Mouse (Mus musculus) 416B (cell line): ENCODE results near the gene 2210408I21Rik.
"Not testable (repeated sequence)": the region's sequence is repeated elsewhere in the genome, so short reads cannot be mapped to it uniquely, and the experiment has no call there.

Experiments used
- DNase-seq: peaks from one replicate; pipeline ENCODE4 v3.0.0; 2011; ENCODE audit warnings: low read depth

2210408I21Rik gene

DNA sequence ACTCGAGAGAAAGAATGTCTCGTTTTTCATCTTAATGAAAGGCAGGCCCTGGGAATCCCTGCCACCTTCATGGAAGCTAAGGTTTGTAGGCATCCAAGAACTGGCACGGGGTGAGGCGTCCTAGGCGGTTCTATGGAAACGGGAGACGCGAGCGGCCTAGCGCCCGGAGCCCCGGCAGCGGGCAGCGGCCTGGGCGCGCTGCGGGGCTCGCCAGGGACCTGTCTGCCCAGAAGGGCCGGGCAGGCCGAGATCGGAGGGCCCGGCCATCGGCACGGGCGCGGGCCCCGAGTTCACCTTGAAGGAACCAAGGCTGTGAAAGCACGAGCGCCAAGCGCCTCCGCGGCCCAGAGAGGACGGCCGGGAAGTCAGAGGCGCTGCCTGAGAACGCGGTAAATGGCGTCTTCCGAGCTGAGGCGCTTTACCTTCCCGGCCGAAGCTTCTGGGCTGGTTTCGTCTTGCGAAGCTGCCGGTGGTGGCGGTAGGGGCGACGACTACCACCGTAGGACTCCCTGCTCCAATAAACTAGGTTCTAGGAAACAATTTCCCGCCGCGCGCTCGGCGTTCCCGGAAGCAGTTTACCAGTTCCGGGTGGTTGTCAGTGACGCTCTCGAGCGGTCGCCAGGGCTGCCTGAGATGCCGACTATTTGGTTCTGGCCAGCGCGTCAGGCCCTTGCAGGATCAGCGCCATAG is at the start of gene 2210408I21Rik, which contains the start of gene Slf1:
TSS of gene 2210408I21Rik (plus strand) at position 610 of the 690 bp plus-strand sequence.
TSS of gene Slf1 (minus strand) at position 543 of the 690 bp plus-strand sequence.
- DNase-seq = peak; percentile 87

DNA sequence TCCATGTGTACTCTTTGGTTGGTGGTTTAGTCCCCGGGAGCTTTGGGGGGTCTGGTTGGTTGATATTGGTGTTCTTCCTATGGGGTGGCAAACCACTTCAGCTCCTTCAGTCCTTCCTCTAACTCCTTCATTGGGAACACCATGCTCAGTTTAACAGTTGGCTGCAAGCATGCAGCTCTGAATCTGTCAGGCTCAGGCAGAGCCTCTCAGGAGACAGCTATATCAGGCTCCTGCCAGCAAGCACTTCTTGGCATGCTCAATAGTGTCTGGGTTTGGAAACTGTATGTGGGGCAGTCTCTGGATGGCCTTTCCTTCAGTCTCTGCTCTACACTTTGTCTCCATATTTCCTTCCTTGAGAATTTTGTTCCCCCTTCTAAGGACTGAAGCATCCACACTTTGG is 42.5 kb upstream of the 2210408I21Rik start:
- DNase-seq = not testable (repeated sequence)

DNA sequence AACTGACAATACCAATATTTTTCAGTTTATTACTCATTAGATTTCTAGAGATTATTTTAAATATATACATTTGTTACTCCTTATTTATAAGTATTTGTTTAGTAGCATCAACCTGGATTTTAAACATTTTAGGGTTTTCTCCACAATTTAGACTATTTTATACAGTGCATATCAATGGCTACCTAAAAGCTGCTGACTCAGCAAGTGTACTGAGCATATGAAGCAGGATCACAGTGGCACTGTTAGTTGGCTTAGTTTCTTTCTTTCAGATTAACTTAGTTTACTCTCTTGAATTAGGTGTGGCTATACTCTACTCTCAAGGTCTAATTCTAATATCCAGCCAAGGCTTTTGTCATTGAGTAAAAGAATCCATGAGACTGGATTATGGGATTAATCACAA is 27.6 kb upstream of the 2210408I21Rik start:
- no peak for DNase-seq

DNA sequence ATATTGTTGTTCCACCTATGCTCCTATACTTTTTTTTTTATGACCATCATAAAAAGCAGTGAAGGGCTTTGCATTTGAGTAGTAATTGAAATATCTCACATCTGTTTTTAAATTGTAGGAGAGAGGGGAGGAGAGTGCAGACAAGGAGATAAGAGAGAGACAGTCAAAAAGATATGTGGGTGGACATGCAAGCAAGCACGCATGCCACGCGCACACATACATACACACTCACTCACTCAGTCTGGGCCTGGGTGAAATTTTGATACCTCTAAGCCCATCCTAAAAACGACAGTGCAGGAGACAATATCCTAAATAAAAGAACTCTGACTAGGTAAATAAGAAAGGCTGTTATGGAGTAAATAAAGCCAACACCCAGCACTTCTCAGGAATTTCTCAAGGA is 16.6 kb upstream of the 2210408I21Rik start:
- no peak for DNase-seq

DNA sequence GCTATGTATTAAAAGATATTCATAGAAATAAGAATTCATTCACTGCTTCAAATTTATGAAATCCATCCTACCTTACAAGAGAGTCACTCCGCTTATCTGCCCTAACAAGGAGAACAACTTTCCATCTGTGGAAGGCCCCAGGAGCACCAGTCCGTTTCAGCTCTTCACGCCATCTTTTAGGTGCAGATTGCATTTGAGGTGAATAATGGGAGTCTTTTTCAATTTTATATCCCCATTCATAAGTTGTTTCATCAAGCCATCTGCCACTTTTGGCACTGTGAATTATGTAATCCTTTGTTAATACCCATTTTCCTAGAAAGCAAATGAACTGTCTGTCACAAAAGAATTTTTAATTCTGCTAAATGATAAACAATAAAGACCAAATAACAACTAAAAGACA is 10.2 kb upstream of the 2210408I21Rik start:
- no peak for DNase-seq

DNA sequence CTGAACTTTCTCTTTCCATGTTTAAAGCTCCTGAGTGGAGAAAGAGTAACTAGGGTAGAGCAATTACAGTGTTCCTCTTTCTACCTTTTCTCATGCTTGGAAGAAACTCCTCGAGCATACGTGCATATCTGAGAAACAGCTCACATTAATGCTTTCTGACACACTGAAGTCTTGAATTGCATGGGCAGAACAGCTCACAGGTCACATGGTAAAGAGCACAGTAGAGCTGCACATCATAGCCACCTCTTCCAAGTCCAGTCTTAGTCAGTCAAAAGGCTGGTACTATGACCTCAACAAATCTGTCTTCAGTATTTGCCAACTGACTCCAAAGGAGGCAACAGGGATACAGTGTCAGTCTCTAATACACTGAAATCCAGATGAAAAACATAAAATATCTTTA is 7.1 kb upstream of the 2210408I21Rik start:
- DNase-seq = peak; percentile 56

DNA sequence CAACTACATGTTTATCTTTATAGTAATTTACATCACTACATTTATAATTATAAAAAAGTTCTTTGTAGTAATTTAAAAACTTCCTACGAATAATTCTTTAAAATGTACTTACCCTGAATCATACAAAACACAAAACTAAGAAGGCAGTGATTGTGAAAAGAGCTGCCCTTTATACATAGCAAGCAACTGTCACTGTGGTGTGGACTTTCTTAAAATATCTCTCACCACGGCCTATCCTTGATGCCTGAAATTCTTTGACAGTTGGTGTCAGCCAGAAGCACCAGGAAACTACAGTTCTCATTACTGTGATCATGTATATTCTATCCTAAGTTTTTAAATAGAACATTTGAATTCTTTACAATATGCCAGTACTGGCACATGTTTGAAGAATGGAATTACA is 4.2 kb upstream of the 2210408I21Rik start:
- peak; percentile 48 for DNase-seq

DNA sequence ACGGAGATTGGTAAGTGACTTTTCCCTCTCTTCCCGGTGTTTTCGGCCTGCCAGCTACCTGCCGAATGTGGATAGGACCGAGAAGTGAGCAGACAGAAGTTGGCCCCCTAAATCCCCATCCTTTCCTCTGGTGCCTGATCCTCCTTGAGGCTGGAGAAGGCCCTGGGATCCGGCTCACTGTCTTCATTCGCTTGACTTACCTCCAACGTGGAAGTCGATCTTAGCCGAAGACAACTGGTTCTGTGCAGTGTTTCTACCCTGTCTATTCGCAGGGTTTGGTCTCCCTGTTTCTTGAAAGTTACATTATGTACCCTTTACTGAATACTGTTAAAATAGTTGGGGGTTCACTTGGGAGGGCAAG is 261 bp downstream of the 2210408I21Rik start:
- DNase-seq = no peak

DNA sequence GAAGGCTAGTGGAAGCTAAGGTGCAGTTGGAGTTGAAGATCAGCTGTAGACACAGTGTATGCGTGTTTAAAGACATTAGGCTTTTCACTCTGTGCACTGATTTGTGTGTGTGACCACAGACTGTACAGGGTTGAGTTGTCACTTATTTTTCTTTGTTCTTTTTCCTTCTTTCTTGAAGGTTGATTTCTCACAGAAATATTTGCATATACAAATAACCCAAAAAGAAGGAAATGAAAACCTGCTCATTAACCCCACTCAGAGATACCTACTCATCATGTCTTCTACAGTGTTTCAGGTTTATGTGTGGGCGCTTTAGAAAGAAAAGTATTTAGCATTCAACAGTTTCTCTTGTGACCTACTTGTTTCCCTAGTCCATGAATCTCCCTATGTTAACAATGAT is 5.5 kb downstream of the 2210408I21Rik start:
- DNase-seq = no peak

DNA sequence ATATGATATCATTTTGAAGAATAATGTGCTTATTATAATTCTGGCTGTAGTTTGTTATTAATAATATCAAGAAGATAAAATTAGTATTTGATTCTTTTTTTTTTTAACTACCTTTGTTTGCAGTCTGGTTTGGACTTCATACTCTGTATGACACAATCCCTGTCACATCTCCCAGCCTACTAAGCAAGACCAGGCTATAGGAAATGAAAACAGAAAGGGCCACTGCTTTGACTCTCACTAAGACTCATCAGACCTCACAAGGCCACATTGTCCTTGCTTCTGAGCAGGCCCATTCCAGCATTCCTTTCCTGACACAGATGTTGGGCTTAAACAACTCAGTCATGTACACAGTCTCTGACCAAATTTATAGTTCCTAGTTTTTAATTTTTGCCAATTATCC is 42.6 kb downstream of the 2210408I21Rik start:
- no peak for DNase-seq

DNA sequence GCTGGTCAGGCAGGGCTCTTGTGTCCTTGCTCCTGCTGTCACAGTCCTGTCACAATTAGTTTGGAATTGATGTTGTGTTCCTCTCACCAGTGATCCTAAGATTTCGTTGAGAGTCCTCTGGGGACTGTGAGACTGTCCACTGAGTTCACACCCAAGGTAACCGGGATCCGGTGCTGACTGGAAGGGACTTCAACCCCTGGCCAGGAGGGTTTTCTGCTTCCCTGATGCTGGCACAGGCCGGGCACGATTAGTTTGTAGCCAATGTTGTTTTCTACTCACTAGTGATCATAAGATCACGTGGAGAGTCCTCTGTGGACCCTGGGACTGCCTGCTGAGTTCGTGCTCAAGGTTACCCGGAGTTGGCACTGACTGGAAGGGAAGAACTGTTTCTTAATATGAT is 55.3 kb downstream of the 2210408I21Rik start:
- DNase-seq = no peak

DNA sequence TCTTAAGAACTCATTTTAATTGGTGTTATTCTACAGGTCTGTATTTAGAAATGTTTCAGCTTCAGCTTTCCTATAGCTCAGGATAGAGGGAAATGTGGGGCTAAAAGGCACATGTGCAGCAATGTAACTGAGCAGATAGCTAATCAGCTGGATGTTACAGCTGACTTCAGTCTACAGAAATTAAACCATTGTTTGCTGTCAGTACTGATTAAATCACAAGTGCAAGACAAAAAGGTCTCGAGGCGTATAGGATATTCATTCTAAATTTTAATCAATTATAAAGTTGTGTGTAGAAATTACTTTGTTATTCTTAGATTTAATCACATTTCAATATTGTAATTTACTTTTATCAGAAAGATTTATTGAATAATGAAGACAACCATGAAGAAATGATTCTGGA is 56.9 kb downstream of the 2210408I21Rik start:
- no peak for DNase-seq

DNA sequence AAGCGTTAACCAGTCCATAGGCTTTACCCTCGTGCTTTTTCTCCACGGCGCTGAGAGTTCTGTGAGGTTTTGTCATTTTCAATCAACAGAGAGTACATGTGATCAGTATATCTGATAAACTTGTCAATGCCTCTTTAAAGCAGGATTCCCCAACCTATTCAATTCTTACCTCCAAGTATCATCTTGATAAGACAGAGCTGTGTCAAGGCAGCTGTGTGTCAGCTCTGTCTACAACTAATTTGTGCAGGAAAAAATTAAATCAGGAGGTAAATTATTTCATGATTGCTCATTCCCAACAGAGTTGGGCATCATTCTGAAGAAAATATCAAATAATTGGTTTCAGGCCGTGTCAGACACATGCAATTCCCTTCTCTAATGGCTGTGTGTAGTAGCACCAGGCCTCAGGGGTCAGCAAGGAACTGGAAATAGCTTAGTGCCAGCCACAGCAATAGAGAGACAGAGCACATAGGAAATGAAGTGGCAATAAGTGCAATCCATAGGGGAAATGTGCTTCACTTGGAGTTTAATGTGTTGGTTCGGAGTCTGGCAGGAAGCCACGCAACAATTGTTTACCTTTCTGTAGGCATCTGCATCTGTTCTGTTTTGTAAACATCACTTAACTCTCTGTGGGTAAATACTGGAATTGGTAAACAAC is 73.6 kb downstream of the 2210408I21Rik start:
- DNase-seq = no peak

DNA sequence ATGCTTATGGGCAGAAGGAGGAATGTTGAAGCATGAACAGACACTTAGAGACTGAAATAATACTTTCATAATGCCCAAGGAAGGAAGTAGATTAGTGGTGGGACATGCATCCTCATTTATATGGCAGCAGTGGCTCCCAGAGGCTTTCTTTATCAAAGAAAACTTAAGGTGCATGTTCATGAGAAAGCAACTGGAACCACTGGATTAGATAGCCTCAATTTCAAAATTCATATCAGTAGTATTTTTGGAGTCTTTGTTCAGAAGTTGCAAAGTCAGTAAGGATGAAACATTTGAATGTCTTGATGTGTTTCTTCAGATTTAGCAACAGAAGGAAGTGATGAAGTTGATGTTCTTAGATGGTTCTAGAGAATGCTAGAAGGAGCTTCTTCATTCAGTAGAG is 77.9 kb downstream of the 2210408I21Rik start:
- DNase-seq = peak; percentile 49

DNA sequence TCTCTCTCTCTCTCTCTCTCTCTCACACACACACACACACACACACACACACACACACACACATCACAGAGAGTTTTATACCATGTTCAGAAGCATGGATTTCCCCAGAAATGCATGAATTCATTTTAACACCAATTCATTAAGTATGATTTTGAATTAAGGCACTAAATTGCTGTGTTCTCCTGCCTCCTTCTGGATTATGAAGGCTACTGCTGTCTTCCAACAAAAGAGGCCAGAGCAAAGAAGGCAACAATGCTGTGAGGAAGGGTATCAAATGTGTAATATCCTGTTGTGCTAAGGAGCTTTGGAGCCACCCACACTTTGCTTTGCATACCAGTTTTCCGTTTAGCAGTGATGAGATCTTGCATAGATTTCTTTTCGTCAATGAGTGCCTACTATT is 80.1 kb downstream of the 2210408I21Rik start:
- peak; percentile 56 for DNase-seq

DNA sequence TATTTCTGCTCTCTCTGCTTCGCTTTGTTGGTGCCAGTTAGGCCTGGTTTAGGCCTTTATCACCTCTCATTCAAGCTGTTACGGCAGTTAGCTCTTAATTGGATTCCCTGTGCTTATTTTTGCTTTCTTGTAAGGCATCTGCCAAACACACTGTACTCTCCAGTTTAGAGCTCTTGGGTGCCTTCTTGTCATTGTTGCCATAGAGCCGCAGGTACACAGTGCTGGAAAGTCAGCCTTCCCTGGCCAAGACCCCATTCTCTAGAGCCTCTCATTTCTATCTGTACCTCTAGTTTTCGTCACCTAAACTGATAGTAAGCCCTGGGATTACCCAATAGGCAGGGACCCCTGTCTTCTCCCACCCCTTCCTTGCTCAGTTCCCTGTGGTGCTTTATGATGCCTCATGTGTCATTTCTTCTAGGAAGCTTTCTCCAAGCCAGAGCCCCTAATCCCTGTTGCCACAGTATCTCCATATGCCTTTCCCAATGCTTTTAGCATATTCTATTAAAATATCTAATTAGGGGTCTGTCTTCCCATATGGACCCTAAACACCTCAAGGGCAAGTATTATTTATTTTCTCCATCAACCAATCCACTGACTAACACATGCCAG is 82.4 kb downstream of the 2210408I21Rik start:
- DNase-seq = no peak

DNA sequence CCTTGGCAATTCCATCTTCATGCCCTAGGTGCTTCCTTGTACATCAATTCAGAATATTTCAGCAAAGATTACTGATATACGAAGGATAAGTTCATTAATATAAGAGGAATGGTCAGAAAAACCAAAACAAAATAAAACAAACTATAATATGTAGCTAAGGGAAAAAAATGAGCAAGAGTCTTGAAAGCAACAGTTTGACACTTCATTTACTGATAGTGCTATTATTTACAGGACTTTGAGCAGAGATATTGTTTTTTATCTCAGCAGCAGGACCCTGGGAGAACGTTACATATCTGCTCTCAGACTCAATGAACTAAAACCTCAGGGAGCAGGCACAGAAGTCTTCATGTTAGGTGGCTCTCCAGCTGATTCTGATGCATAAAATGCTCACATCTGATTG is 85.7 kb downstream of the 2210408I21Rik start:
- DNase-seq = no peak

DNA sequence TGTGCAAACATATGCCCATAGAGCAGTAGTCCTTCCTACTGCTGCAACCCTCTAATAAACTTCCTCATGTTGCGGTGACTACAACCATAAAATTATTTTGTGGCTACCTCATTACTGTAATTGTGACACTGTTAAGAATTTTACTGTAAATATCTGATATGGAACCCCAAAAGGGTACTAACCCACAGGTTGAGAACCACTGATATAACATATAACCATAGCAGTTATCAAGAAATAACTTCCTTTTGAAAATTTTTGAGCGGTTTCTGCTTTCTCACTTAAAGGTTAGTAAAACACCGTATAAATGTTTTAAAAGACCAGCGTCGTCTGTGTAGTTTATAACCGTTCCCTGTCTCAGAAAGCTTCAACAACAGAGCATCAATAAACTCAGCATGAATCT is 121.2 kb downstream of the 2210408I21Rik start:
- no peak for DNase-seq

DNA sequence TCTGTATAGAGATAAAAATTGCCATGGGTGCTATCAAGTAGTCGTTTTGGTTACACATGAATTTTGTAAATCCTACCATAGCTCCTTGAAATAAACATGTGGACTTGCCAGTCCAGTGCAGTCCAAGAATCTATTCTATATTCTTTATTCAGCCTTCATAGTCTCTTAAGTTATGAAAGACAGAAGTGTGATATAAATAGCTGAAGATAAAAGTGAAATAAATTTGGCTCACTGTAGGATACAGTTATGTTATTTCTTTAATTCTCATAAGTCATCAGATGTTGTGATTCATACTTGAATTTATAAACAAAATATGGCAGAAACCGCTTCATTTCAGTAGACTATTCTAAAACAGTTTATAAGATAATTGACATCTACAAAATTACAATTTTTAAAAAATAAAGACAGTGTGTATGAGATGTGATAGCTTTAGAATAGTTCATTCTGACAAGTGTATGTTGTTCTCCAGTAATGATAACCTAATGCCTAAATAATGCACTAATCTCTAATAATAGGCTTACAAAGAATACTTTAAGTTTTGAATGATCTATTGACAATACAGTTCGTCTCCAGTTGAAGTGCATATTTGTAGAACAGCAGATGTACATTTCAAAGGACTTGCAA is 127.5 kb downstream of the 2210408I21Rik start:
- DNase-seq = no peak

DNA sequence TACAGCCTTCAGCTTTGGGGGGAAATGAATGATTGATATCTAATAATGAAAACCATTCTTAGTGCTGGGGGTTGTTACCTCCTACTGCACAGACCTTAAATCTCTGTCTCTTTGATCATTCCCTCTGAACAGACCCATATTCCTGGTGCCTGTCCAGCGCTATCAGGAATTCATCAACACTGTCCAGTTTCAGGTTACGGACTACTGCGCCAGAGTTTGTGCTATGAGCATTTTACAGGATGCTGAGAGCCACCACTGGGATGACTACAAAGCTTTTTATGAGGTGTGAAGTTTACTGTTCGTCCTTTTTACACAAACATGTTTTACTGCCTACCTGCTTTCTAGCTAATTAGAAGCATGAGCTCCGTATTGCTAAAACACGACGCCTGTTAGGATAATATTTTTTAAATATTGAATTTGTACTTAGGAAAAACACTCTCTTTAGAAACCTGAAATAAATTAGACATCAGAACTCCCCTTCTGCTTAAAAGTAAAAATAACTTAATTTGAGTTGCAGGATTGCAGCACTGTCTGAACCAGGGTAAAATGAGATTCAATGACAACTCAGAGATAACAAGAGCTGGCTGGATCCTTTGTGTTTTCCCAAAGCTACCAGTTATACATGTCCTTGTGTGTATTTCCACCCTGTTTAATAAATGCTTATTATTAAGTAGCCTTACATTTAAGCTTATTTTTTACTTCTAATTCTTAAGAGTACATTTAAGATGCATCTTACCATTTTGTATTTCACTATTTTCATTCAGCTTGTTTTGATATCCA is 128.2 kb downstream of the 2210408I21Rik start:
- DNase-seq = no peak

DNA sequence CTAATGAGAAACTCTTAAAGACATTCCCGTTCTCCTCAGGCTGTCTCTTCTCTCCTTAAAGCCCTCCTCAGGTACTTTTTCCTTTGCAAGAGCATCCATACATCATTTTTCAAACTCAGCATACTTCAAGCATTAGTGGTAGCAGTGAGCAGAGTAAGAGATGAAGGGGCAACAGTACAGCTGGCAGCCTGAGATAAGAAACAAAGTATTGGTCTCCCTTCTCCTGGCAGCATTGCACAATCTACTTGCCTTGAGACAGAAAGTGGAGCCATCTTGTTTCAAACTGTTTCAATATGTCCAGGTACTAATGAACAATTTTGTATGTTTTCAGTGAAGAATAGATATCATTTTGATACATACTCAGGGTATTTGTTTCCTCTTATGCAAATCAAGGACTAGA is 129.1 kb downstream of the 2210408I21Rik start:
- DNase-seq = peak; percentile 8

DNA sequence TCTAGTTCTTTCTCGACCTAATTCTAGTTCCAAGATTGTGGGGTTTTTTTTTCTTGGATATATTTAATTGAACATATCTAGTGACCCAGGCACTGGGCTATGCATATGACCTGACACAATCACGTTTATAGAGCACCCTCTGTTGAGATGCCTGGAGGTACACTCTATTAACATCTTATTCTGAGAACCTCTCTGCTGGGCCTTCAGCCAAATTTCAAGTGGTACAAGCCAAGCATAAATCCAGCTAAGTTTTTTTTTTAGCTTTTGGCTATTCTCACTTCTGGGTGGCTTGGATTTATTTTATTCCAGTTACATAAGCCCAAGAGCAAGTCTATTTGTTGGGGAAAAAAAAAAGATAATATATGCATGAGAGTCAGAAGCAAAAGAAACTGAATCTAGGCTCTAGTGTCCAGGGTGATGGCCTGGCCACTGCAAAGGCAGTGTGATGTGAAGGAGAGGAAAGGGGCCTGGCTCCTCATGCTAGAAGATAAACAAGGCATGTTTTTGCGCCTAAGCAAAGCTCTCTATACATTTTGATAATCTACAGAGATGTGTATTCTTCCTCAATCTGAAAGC is 139.9 kb downstream of the 2210408I21Rik start:
- no peak for DNase-seq
